29 mouse cellular contexts compared by ENCODE assay signal in genomic region chr14:62496501-62496900, GRCm38 (mm10). TPM values are rescaled to one million over a fixed set of nuclear protein-coding genes. Genes with fewer than 3 reads are reported as not detected.
"Had no signal": no experiment of that assay in that cellular context is flagged by ENCODE, and none has a peak within 500 bp of the region (broad histone marks: within the 10 kb centered on the region; RNA-seq: fewer than 3 reads in every experiment).

No protein-coding gene starts in this region.

- ATAC-seq: hindbrain, embryonic 16.5 days; inflammation-experienced regulatory T-cells, adult 6 months; intestine, embryonic 15.5 days; intestine, postnatal 0 days; liver, postnatal 0 days had no signal

- DNase-seq: gastrocnemius, adult 2 months; gastrocnemius, postnatal 10 days; gastrocnemius, postnatal 25 days; kidney, adult 18-20 months; kidney, adult 8-10 months; kidney, postnatal 10 days; kidney, postnatal 25 days; kidney, postnatal 4 days; liver; liver, embryonic 13.5 days; liver, postnatal 0 days had no signal

- H3K4me3 ChIP-seq: gastrocnemius, adult 2 months; heart, embryonic 10.5 days; heart, embryonic 13.5 days; heart, embryonic 15.5 days; hindbrain, embryonic 10.5 days; hindbrain, embryonic 12.5 days; intestine, embryonic 15.5 days; layer of hippocampus, adult 2 months; left cerebral cortex, adult 2 months; limb, embryonic 10.5 days; limb, embryonic 12.5 days; liver, embryonic 13.5 days; liver, embryonic 15.5 days had no signal

- H3K4me1 ChIP-seq: heart, embryonic 15.5 days; hindbrain, embryonic 12.5 days; intestine, embryonic 15.5 days; limb, embryonic 10.5 days; liver, embryonic 13.5 days; liver, embryonic 15.5 days had no signal

- H3K27ac ChIP-seq: gastrocnemius, adult 2 months; heart, embryonic 10.5 days; heart, embryonic 13.5 days; heart, embryonic 15.5 days; hindbrain, embryonic 10.5 days; hindbrain, embryonic 12.5 days; hindbrain, embryonic 14.5 days; intestine, embryonic 15.5 days; layer of hippocampus, adult 2 months; left cerebral cortex, adult 2 months; limb, embryonic 10.5 days; limb, embryonic 12.5 days; liver, embryonic 13.5 days; liver, embryonic 15.5 days had no signal

RNA-seq across cellular contexts. Expression of gene Gucy1b2, which starts 40.4 kb away (rescaled TPM):
- total RNA-seq: gastrocnemius, adult 2 months; gastrocnemius, postnatal 10 days; gastrocnemius, postnatal 25 days; granulocyte monocyte progenitor cell, adult 5-6 weeks had no signal
- polyA plus RNA-seq: inflammation-experienced regulatory T-cells, adult 6 months; intestine, embryonic 15.5 days; kidney, embryonic 14.5 days; kidney, embryonic 16.5 days; liver, embryonic 13.5 days; liver, embryonic 15.5 days; liver, postnatal 0 days had no signal

RNA-seq across cellular contexts. Expression of gene Fam124a, which starts 59.0 kb away (rescaled TPM):
- total RNA-seq: granulocyte monocyte progenitor cell, adult 5-6 weeks had no signal
- polyA plus RNA-seq: inflammation-experienced regulatory T-cells, adult 6 months had no signal
